In genomic region chr3:115768761-115769530, GRCm38 (mm10) we compare ENCODE assay signal across 11 mouse cellular contexts. TPM values are rescaled to one million over a fixed set of nuclear protein-coding genes. Genes with fewer than 3 reads are reported as not detected.
DNase-seq lines count a peak whose midpoint lies in the region; ATAC-seq and TF ChIP-seq lines count a peak whose summit lies in the region.
"Had no signal": no experiment of that assay in that cellular context is flagged by ENCODE, and none has a peak within 500 bp of the region (broad histone marks: within the 10 kb centered on the region; RNA-seq: fewer than 3 reads in every experiment).

No protein-coding gene starts in this region.

- TF ChIP-seq CTCF in cerebellum, adult 2 months (IDR thresholded peaks at IDR 0.05; ENCODE audit: borderline replicate concordance, insufficient read depth, low read depth, low read length), result no peak
- TF ChIP-seq CTCF in liver, postnatal 0 days (IDR thresholded peaks at IDR 0.05; ENCODE audit: low read depth), result no peak

- peak; percentile 66 for TF ChIP-seq EP300 in liver, postnatal 0 days (IDR thresholded peaks at IDR 0.05; ENCODE audit: low read depth)

- H3K27ac ChIP-seq in cerebellum, adult 2 months (ENCODE audit: insufficient read depth, low read length), result peak overlapping the region; percentile 27; the same call in 1 of the 2 replicates
- no peak overlapping the region for H3K27ac ChIP-seq in liver, postnatal 0 days (ENCODE audit: low read depth)
- H3K27ac ChIP-seq in forebrain, embryonic 10.5 days, result no peak overlapping the region
- H3K27ac ChIP-seq: embryonic facial prominence, embryonic 15.5 days had no signal

- no peak overlapping the region for H3K4me3 ChIP-seq in cerebellum, adult 2 months (replicated peaks; ENCODE audit: insufficient read depth, low read depth, low read length)
- no peak overlapping the region for H3K4me3 ChIP-seq in liver, postnatal 0 days (ENCODE audit: low read depth, low read length)
- no peak overlapping the region for H3K4me3 ChIP-seq in forebrain, embryonic 10.5 days
- H3K4me3 ChIP-seq: embryonic facial prominence, embryonic 15.5 days had no signal

- no peak overlapping the region for H3K4me2 ChIP-seq in liver, postnatal 0 days (ENCODE audit: low read depth, low read length)
- H3K4me2 ChIP-seq: embryonic facial prominence, embryonic 15.5 days had no signal

- no peaks in the 10 kb centered on the region for H3K9me3 ChIP-seq in liver, postnatal 0 days (ENCODE audit: low read length)
- H3K9me3 ChIP-seq in forebrain, embryonic 10.5 days, result no peaks in the 10 kb centered on the region
- H3K9me3 ChIP-seq: embryonic facial prominence, embryonic 15.5 days had no signal

- intact Hi-C loops in heart, postnatal 36 days (cut with DNase I), result loop anchor here (1.0 to 5.0 kb wide), 3 partner anchors 46 to 107 kb away; no protein-coding TSS in a partner anchor

- H3K9ac ChIP-seq in liver, postnatal 0 days (replicated peaks), result no peak overlapping the region
- H3K9ac ChIP-seq: embryonic facial prominence, embryonic 15.5 days had no signal

- H3K27me3 ChIP-seq in cerebellum, adult 2 months (ENCODE audit: control insufficient read depth, insufficient read depth, low read length), result no peaks in the 10 kb centered on the region
- H3K27me3 ChIP-seq in liver, postnatal 0 days (ENCODE audit: insufficient read depth, low read length), result no peaks in the 10 kb centered on the region
- H3K27me3 ChIP-seq in forebrain, embryonic 10.5 days (ENCODE audit: poor library complexity, severe bottlenecking), result no peaks in the 10 kb centered on the region
- H3K27me3 ChIP-seq: embryonic facial prominence, embryonic 15.5 days had no signal

- H3K4me1 ChIP-seq in cerebellum, adult 2 months (ENCODE audit: control insufficient read depth, insufficient read depth, low read length), result no peaks in the 10 kb centered on the region
- no peaks in the 10 kb centered on the region for H3K4me1 ChIP-seq in liver, postnatal 0 days (ENCODE audit: insufficient read depth)
- H3K4me1 ChIP-seq in forebrain, embryonic 10.5 days, result peaks cover 6% of the 10 kb centered on the region
- H3K4me1 ChIP-seq: embryonic facial prominence, embryonic 15.5 days had no signal

- no peaks in the 10 kb centered on the region for H3K36me3 ChIP-seq in liver, postnatal 0 days (replicated peaks; ENCODE audit: insufficient read depth, low read length)
- no peaks in the 10 kb centered on the region for H3K36me3 ChIP-seq in forebrain, embryonic 10.5 days (replicated peaks)
- H3K36me3 ChIP-seq: embryonic facial prominence, embryonic 15.5 days had no signal

- DNase-seq in cerebellum, adult 2 months, result no peak
- no peak for DNase-seq in cerebellum, adult 9-11 months
- peak; percentile 35 for DNase-seq in c-Kit-positive CD71-negative TER-119-negative erythroid progenitor cells, embryonic 14.5 days (ENCODE audit: low read depth)
- DNase-seq in heart, postnatal 36 days, result peak; percentile 42 to 49
- no peak for DNase-seq in liver, postnatal 0 days
- DNase-seq in layer of hippocampus, adult 9-11 months, result no peak
- DNase-seq in forebrain, embryonic 10.5 days (ENCODE audit: extremely low spot score, low spot score), result no peak
- no peak for DNase-seq in frontal cortex, adult 2 months (ENCODE audit: extremely low spot score in 1 of 2, low spot score in 1 of 2)
- DNase-seq: right cerebral cortex, postnatal 4 days had no signal

- 74% methylated on average over 19 of the region's 19 CpGs for WGBS in cerebellum, adult 2 months
- 59% methylated on average over 19 of the region's 19 CpGs for WGBS in liver, postnatal 0 days (ENCODE audit: insufficient replicate concordance)
- WGBS in forebrain, embryonic 10.5 days, result 83% methylated on average over 19 of the region's 19 CpGs

- TF ChIP-seq POLR2A in cerebellum, adult 2 months (IDR thresholded peaks at IDR 0.05; ENCODE audit: borderline replicate concordance, insufficient read depth, low read length), result no peak

- ATAC-seq in liver, postnatal 0 days, result peak; percentile 62
- ATAC-seq: inflammation-experienced regulatory T-cells, adult 6 months had no signal

RNA-seq across cellular contexts. Expression of gene S1pr1, which starts 54.1 kb away (rescaled TPM):
- polyA plus RNA-seq in cerebellum, adult 2 months (2012; rRNA removed), result 119 and 126 TPM in 2 replicates
- total RNA-seq in heart, postnatal 36 days (2021), result 10 to 100 TPM; 48.3 to 50.2 TPM
- 10.3 and 11.1 TPM in 2 replicates for polyA plus RNA-seq in liver, postnatal 0 days (2015; fragmentation: Nextera tagmentation; extraction: Ambion mirVana)
- polyA plus RNA-seq in forebrain, embryonic 10.5 days (2016; fragmentation: Nextera tagmentation; extraction: Ambion mirVana), result 25.4 and 27.2 TPM in 2 replicates
- 159 and 175 TPM in 2 replicates for polyA plus RNA-seq in frontal cortex, adult 2 months (2012; rRNA removed)

Comparison
In these comparisons a context has a peak if more than half of its experiments do, and no peak if none do; other contexts are left out.
1. DNase-seq: peak in c-Kit-positive CD71-negative TER-119-negative erythroid progenitor cells, embryonic 14.5 days (single experiment) and heart, postnatal 36 days (2 of 2); none in cerebellum, adult 2 months (0 of 2), cerebellum, adult 9-11 months (single experiment), liver, postnatal 0 days (single experiment), layer of hippocampus, adult 9-11 months (single experiment), forebrain, embryonic 10.5 days (single experiment) and frontal cortex, adult 2 months (0 of 2).